Mouse (Mus musculus): ENCODE results near the gene Clip2.

DNA sequence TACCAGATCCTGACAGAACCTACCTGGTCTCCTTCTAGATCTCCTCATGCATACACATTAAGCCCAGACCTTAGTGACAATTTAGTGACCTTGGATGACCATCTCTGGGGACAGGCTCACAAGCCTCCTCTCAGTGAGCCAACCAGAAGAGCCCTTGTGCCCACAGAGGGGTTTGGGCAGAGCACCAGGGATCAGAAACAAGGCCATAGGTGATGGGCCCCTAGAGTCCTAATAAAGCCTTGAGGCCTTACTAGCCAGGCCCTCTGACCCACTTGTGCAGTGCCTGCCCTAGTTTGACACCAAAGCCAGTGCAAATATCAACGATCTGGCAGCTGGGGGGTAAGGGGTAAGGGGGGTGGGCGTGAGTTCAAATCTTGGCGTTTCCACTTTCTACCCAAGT is 93.8 kb downstream of the Clip2 start:
- TF ChIP-seq POLR2A (IDR thresholded peaks at IDR 0.05; ENCODE audit: borderline replicate concordance, insufficient read depth, low read length) (no peak), CTCF (IDR thresholded peaks at IDR 0.05; ENCODE audit: borderline replicate concordance, insufficient read depth, low read depth, low read length) (no peak)
